Mouse (Mus musculus): ENCODE data around the gene Dgkg. TPM values are rescaled to one million over a fixed set of nuclear protein-coding genes. Genes with fewer than 3 reads are reported as not detected.

Dgkg gene
- total RNA-seq, 1 experiment, result 0.22 TPM

- TF ChIP-seq ZC3H11A (IDR thresholded peaks at IDR 0.05; ENCODE audit: borderline replicate concordance, low read depth, low read length) (no peak), CHD2 (IDR thresholded peaks at IDR 0.05; ENCODE audit: low read depth, low read length) (no peak), ZNF384 (IDR thresholded peaks at IDR 0.05; ENCODE audit: low read depth, low read length) (no peak), HCFC1 (IDR thresholded peaks at IDR 0.05; ENCODE audit: borderline replicate concordance, insufficient read depth, low read length) (no peak), MAFK (IDR thresholded peaks at IDR 0.05; ENCODE audit: insufficient read depth, low read depth, low read length) (no peak)
- in situ Hi-C loops (cut with MboI; ENCODE audit: low sequenced_read_pairs in 2 of 2, unreplicated experiment in 2 of 2), result no loop called here
- Histone ChIP-seq H3K36me3 (ENCODE audit: control insufficient read depth, insufficient read depth, low read length, poor library complexity, severe bottlenecking) (no peaks in the 10 kb centered on the region), H3K27ac (ENCODE audit: insufficient read depth, low read depth, low read length, poor library complexity, severe bottlenecking) (no peak overlapping the region), H3K4me3 (ENCODE audit: insufficient read depth in 1 of 2, low read depth in 1 of 2, low read length in 2 of 2, poor library complexity in 1 of 2, severe bottlenecking in 1 of 2) (no peak overlapping the region), H3K4me1 (ENCODE audit: control insufficient read depth in 2 of 2, insufficient read depth in 2 of 2, low read length in 2 of 2, poor library complexity in 1 of 2) (peaks cover 0 to 5% of the 10 kb centered on the region in 2 experiments; a peak in 1 of 4 replicates), H3K9me3 (ENCODE audit: control insufficient read depth, insufficient read depth, low read depth, low read length) (no peaks in the 10 kb centered on the region), H3K9ac (ENCODE audit: insufficient read depth, low read depth, low read length, poor library complexity, severe bottlenecking) (no peak overlapping the region)
- DNase-seq (ENCODE audit: low read depth, low spot score), result peak; percentile 35
Measured at GRCm38 (mm10) chr16:22645256-22645655, 11.8 kb downstream of the Dgkg start.

GRCm38 (mm10) chr16:22643460-22643859, 13.6 kb downstream of the Dgkg start:
- Histone ChIP-seq H3K4me1 (ENCODE audit: control insufficient read depth in 2 of 2, insufficient read depth in 2 of 2, low read length in 2 of 2, poor library complexity in 1 of 2) (peaks cover 0 to 7% of the 10 kb centered on the region in 2 experiments; a peak in 2 of 4 replicates), H3K9me3 (ENCODE audit: control insufficient read depth, insufficient read depth, low read depth, low read length) (no peaks in the 10 kb centered on the region), H3K27ac (ENCODE audit: insufficient read depth, low read depth, low read length, poor library complexity, severe bottlenecking) (no peak overlapping the region), H3K4me3 (ENCODE audit: insufficient read depth in 1 of 2, low read depth in 1 of 2, low read length in 2 of 2, poor library complexity in 1 of 2, severe bottlenecking in 1 of 2) (no peak overlapping the region), H3K36me3 (ENCODE audit: control insufficient read depth, insufficient read depth, low read length, poor library complexity, severe bottlenecking) (no peaks in the 10 kb centered on the region), H3K9ac (ENCODE audit: insufficient read depth, low read depth, low read length, poor library complexity, severe bottlenecking) (no peak overlapping the region)
- in situ Hi-C loops (cut with MboI; ENCODE audit: low sequenced_read_pairs in 2 of 2, unreplicated experiment in 2 of 2), result no loop called here
- no peak for DNase-seq (ENCODE audit: low read depth, low spot score)
- no peak for TF ChIP-seq MAFK (IDR thresholded peaks at IDR 0.05; ENCODE audit: insufficient read depth, low read depth, low read length)

DNA sequence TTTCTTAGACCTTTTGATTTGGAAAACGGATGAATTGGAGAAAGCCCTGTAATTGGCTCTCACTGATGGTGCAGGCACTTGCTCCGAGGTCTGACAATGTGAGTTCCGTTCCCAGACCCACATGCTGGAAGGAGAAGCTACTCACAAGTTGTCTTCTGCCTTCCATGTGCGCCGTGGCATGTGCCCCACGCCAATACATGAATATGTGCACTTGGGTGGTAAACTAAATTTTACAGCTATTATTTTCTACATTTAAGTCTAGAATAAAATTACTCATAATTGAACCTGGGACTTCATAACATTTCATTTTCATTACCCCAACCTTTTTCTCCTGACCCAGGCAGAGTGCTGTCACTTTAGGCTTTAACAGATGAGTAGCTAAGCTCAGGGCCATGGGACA, 14.1 kb downstream of the Dgkg start:
- TF ChIP-seq ZC3H11A (IDR thresholded peaks at IDR 0.05; ENCODE audit: borderline replicate concordance, low read depth, low read length) (no peak), MAFK (IDR thresholded peaks at IDR 0.05; ENCODE audit: insufficient read depth, low read depth, low read length) (no peak), ZNF384 (IDR thresholded peaks at IDR 0.05; ENCODE audit: low read depth, low read length) (no peak), HCFC1 (IDR thresholded peaks at IDR 0.05; ENCODE audit: borderline replicate concordance, insufficient read depth, low read length) (no peak), CHD2 (IDR thresholded peaks at IDR 0.05; ENCODE audit: low read depth, low read length) (no peak)
- Histone ChIP-seq H3K27ac (ENCODE audit: insufficient read depth, low read depth, low read length, poor library complexity, severe bottlenecking) (no peak overlapping the region), H3K4me3 (ENCODE audit: insufficient read depth in 1 of 2, low read depth in 1 of 2, low read length in 2 of 2, poor library complexity in 1 of 2, severe bottlenecking in 1 of 2) (no peak overlapping the region), H3K9ac (ENCODE audit: insufficient read depth, low read depth, low read length, poor library complexity, severe bottlenecking) (no peak overlapping the region), H3K4me1 (ENCODE audit: control insufficient read depth in 2 of 2, insufficient read depth in 2 of 2, low read length in 2 of 2, poor library complexity in 1 of 2) (peaks cover 0 to 7% of the 10 kb centered on the region in 2 experiments; a peak in 2 of 4 replicates), H3K36me3 (ENCODE audit: control insufficient read depth, insufficient read depth, low read length, poor library complexity, severe bottlenecking) (no peaks in the 10 kb centered on the region), H3K9me3 (ENCODE audit: control insufficient read depth, insufficient read depth, low read depth, low read length) (no peaks in the 10 kb centered on the region)
- in situ Hi-C loops (cut with MboI; ENCODE audit: low sequenced_read_pairs in 2 of 2, unreplicated experiment in 2 of 2), result no loop called here
- no peak for DNase-seq (ENCODE audit: low read depth, low spot score)

GRCm38 (mm10) chr16:22642054-22642453, 15.0 kb downstream of the Dgkg start:
- H3K4me1 ChIP-seq (ENCODE audit: control insufficient read depth in 2 of 2, insufficient read depth in 2 of 2, low read length in 2 of 2, poor library complexity in 1 of 2), result peaks cover 0 to 9% of the 10 kb centered on the region in 2 experiments; a peak in 2 of 4 replicates
- no peak for DNase-seq (ENCODE audit: low read depth, low spot score)
- no peak overlapping the region for H3K27ac ChIP-seq (ENCODE audit: insufficient read depth, low read depth, low read length, poor library complexity, severe bottlenecking)
- no peaks in the 10 kb centered on the region for H3K36me3 ChIP-seq (ENCODE audit: control insufficient read depth, insufficient read depth, low read length, poor library complexity, severe bottlenecking)
- no peak overlapping the region for H3K9ac ChIP-seq (ENCODE audit: insufficient read depth, low read depth, low read length, poor library complexity, severe bottlenecking)
- H3K9me3 ChIP-seq (ENCODE audit: control insufficient read depth, insufficient read depth, low read depth, low read length), result no peaks in the 10 kb centered on the region
- TF ChIP-seq HCFC1 (IDR thresholded peaks at IDR 0.05; ENCODE audit: borderline replicate concordance, insufficient read depth, low read length), result no peak
- TF ChIP-seq ZNF384 (IDR thresholded peaks at IDR 0.05; ENCODE audit: low read depth, low read length), result no peak
- no peak for TF ChIP-seq ZC3H11A (IDR thresholded peaks at IDR 0.05; ENCODE audit: borderline replicate concordance, low read depth, low read length)
- TF ChIP-seq CHD2 (IDR thresholded peaks at IDR 0.05; ENCODE audit: low read depth, low read length), result no peak
- no peak for TF ChIP-seq MAFK (IDR thresholded peaks at IDR 0.05; ENCODE audit: insufficient read depth, low read depth, low read length)
- in situ Hi-C loops (cut with MboI; ENCODE audit: low sequenced_read_pairs in 2 of 2, unreplicated experiment in 2 of 2), result no loop called here
- H3K4me3 ChIP-seq (ENCODE audit: insufficient read depth in 1 of 2, low read depth in 1 of 2, low read length in 2 of 2, poor library complexity in 1 of 2, severe bottlenecking in 1 of 2), result no peak overlapping the region

DNA sequence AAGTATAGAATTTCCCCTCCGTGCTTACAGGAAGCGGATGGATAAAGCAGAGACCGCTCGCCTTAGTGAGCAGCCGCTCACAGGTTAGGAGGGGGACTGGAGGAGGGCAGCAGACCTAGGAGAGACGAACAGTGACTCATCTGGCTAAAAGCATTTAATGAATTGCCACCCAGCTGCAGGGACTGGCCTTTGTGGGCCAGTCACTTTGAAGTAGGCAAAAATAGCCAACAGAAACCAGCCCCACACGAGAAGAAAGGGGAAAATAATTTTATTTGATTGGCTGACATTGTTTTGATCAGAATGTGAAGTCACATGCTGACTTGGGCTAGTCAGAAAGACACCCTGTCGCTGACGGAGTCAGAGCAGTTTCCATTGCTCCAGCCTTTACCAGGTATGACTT, 15.4 kb downstream of the Dgkg start:
- H3K9ac ChIP-seq (ENCODE audit: insufficient read depth, low read depth, low read length, poor library complexity, severe bottlenecking), result no peak overlapping the region
- H3K9me3 ChIP-seq (ENCODE audit: control insufficient read depth, insufficient read depth, low read depth, low read length), result no peaks in the 10 kb centered on the region
- no peak for DNase-seq (ENCODE audit: low read depth, low spot score)
- no peaks in the 10 kb centered on the region for H3K36me3 ChIP-seq (ENCODE audit: control insufficient read depth, insufficient read depth, low read length, poor library complexity, severe bottlenecking)
- H3K4me3 ChIP-seq (ENCODE audit: insufficient read depth in 1 of 2, low read depth in 1 of 2, low read length in 2 of 2, poor library complexity in 1 of 2, severe bottlenecking in 1 of 2), result no peak overlapping the region
- in situ Hi-C loops (cut with MboI; ENCODE audit: low sequenced_read_pairs in 2 of 2, unreplicated experiment in 2 of 2), result no loop called here
- H3K27ac ChIP-seq (ENCODE audit: insufficient read depth, low read depth, low read length, poor library complexity, severe bottlenecking), result no peak overlapping the region
- peaks cover 0 to 11% of the 10 kb centered on the region in 2 experiments; a peak in 2 of 4 replicates for H3K4me1 ChIP-seq (ENCODE audit: control insufficient read depth in 2 of 2, insufficient read depth in 2 of 2, low read length in 2 of 2, poor library complexity in 1 of 2)
- TF ChIP-seq MAFK (IDR thresholded peaks at IDR 0.05; ENCODE audit: insufficient read depth, low read depth, low read length), result no peak
- TF ChIP-seq ZNF384 (IDR thresholded peaks at IDR 0.05; ENCODE audit: low read depth, low read length), result no peak
- TF ChIP-seq CHD2 (IDR thresholded peaks at IDR 0.05; ENCODE audit: low read depth, low read length), result no peak
- no peak for TF ChIP-seq HCFC1 (IDR thresholded peaks at IDR 0.05; ENCODE audit: borderline replicate concordance, insufficient read depth, low read length)
- TF ChIP-seq ZC3H11A (IDR thresholded peaks at IDR 0.05; ENCODE audit: borderline replicate concordance, low read depth, low read length), result no peak
